15 mouse cellular contexts compared by ENCODE assay signal in the genomic region with DNA sequence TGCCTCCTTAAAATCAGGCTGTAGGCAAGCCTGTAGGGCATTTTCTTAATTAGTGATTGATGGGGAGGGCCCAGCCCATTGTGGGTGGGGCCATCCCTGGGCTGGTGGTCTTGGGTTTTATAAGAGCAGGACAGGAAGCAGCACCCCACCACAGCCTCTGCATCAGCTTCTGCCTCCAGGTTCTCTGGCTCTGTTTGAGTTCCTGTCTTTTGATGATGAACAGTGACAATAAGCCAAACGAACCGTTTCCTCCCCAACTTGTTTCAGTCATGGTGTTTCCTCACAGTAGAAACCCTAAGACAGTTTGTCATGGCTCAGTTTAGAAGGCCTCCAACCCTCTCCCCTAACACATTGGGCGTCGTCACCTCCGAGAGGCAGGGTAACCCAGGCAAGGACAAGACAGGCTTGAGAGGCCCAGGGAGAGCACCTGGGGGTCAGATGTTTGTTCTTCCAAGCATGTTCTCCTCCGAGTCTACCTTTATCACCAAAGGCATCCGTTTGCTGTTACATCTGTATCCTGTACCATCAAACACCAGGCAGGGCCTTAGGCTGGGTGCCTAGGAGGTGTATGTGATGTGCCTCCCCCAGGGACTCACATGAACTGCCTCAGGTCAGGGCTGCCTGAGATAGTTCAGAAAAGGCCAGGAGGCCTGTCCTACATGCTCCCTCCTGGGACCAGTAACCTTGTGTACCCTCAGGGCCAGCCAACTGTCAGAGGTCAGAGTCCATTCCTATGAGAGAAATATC. TPM values are rescaled to one million over a fixed set of nuclear protein-coding genes. Genes with fewer than 3 reads are reported as not detected.
DNase-seq lines count a peak whose midpoint lies in the region; ATAC-seq and TF ChIP-seq lines count a peak whose summit lies in the region.
"Had no signal": no experiment of that assay in that cellular context is flagged by ENCODE, and none has a peak within 500 bp of the region (broad histone marks: within the 10 kb centered on the region; RNA-seq: fewer than 3 reads in every experiment).

No protein-coding gene starts in this region.

- peaks cover 4% of the 10 kb centered on the region; the same call in 1 of the 2 replicates for H3K4me1 ChIP-seq in kidney, adult 2 months (ENCODE audit: control insufficient read depth, insufficient read depth, low read length)

- DNase-seq in kidney, adult 2 months: peak; percentile 70
- DNase-seq in kidney, postnatal 10 days: no peak
- peak; percentile 51 for DNase-seq in CD4-positive, CD25-positive, alpha-beta regulatory T cell, adult 2 months (ENCODE audit: low read depth, low spot score)
- DNase-seq in thymus, adult 18-20 months: peak; percentile 33 to 66
- DNase-seq in natural killer cell, adult 2 months (ENCODE audit: low spot score in 2 of 2): no peak
- no peak for DNase-seq in adrenal gland, adult 8-10 months
- DNase-seq: B cell, adult 2 months; cerebellum, adult 9-11 months; heart, adult 11 months; heart, postnatal 14 days; layer of hippocampus, postnatal 36 days; right cerebral cortex, postnatal 25 days had no signal

- TF ChIP-seq POLR2A in kidney, adult 2 months (IDR thresholded peaks at IDR 0.05; ENCODE audit: low read depth, low read length): no peak

- TF ChIP-seq CTCF in kidney, adult 2 months (conservative IDR thresholded peaks at IDR 0.05; ENCODE audit: insufficient read depth, insufficient read length, low read depth, low read length): no peak

- H3K27ac ChIP-seq in kidney, adult 2 months (ENCODE audit: insufficient read depth, low read depth, low read length): no peak overlapping the region
- H3K27ac ChIP-seq: liver, embryonic 14.5 days had no signal

- peak; percentile 60 for ATAC-seq in inflammation-experienced regulatory T-cells, adult 6 months
- ATAC-seq in monocyte, adult 5-6 weeks (replicated peaks; ENCODE audit: insufficient number of reproducible peaks, low FRiP score, low TSS enrichment, poor library complexity, severe bottlenecking): no peak

- 65% methylated on average over 7 of the region's 7 CpGs for WGBS in kidney, adult 2 months

- no peaks in the 10 kb centered on the region for H3K36me3 ChIP-seq in kidney, adult 2 months (ENCODE audit: control insufficient read depth, insufficient read depth, low read length)

- no peaks in the 10 kb centered on the region for H3K27me3 ChIP-seq in kidney, adult 2 months (replicated peaks; ENCODE audit: control insufficient read depth, insufficient read depth, low read length)

- H3K4me3 ChIP-seq in kidney, adult 2 months (ENCODE audit: insufficient read depth, low read depth, low read length): no peak overlapping the region

RNA-seq across cellular contexts. Expression of a gene that starts 6.1 kb away (rescaled TPM):
- 36.5 TPM in 2 replicates for polyA plus RNA-seq in kidney, adult 2 months (2012; rRNA removed)
- polyA plus RNA-seq in inflammation-experienced regulatory T-cells, adult 6 months (2017; shearing (Covaris generic)): 10 to 100 TPM; 55.6 to 76.5 (median 73.4) TPM
- total RNA-seq in monocyte, adult 5-6 weeks (2017): 14.4 to 20.7 TPM (median 16.1 TPM) in 3 replicates
- total RNA-seq in adrenal gland, adult 8-10 months (2022): 10 to 100 TPM; 22.3 to 33.2 (median 30.7) TPM

RNA-seq across cellular contexts. Expression of a gene that starts 13.5 kb away (rescaled TPM):
- polyA plus RNA-seq in kidney, adult 2 months (2012; rRNA removed): 38.3 and 38.9 TPM in 2 replicates
- 10 to 100 TPM; 11.0 to 27.7 (median 16.5) TPM for polyA plus RNA-seq in inflammation-experienced regulatory T-cells, adult 6 months (2017; shearing (Covaris generic))
- 37.1 to 68.5 TPM (median 61.2 TPM) in 3 replicates for total RNA-seq in monocyte, adult 5-6 weeks (2017)
- 10 to 100 TPM; 33.9 to 38.7 (median 37.6) TPM for total RNA-seq in adrenal gland, adult 8-10 months (2022)

RNA-seq across cellular contexts. Expression of a gene that starts 31.9 kb away (rescaled TPM):
- polyA plus RNA-seq in kidney, adult 2 months (2012; rRNA removed): 2.5 and 3.3 TPM in 2 replicates
- polyA plus RNA-seq in inflammation-experienced regulatory T-cells, adult 6 months (2017; shearing (Covaris generic)): under 1 TPM; 0.24 to 0.66 (median 0.26) TPM
- 0.10 to 0.21 TPM (median 0.19 TPM) in 3 replicates for total RNA-seq in monocyte, adult 5-6 weeks (2017)
- total RNA-seq in adrenal gland, adult 8-10 months (2022): 10 to 100 TPM in 2 of 4 experiments, 1 to 10 TPM in 2; 7.5 to 20.9 (median 14.9) TPM

RNA-seq across cellular contexts. Expression of a gene that starts 43.5 kb away (rescaled TPM):
- 38.2 and 49.4 TPM in 2 replicates for polyA plus RNA-seq in kidney, adult 2 months (2012; rRNA removed)
- 10 to 100 TPM; 56.3 to 65.7 (median 64.4) TPM for polyA plus RNA-seq in inflammation-experienced regulatory T-cells, adult 6 months (2017; shearing (Covaris generic))
- 20.1 to 47.3 TPM (median 29.8 TPM) in 3 replicates for total RNA-seq in monocyte, adult 5-6 weeks (2017)
- total RNA-seq in adrenal gland, adult 8-10 months (2022): 10 to 100 TPM; 64.2 to 74.4 (median 69.4) TPM

RNA-seq across cellular contexts. Expression of a gene that starts 57.3 kb away (rescaled TPM):
- 68.8 and 101 TPM in 2 replicates for polyA plus RNA-seq in kidney, adult 2 months (2012; rRNA removed)
- polyA plus RNA-seq in inflammation-experienced regulatory T-cells, adult 6 months (2017; shearing (Covaris generic)): 10 to 100 TPM in 2 of 3 experiments, 1 to 10 TPM in 1; 8.5 to 14.5 (median 11.7) TPM
- total RNA-seq in monocyte, adult 5-6 weeks (2017): 1.2 to 2.6 TPM (median 2.5 TPM) in 3 replicates
- 10 to 100 TPM; 21.1 to 32.2 (median 27.0) TPM for total RNA-seq in adrenal gland, adult 8-10 months (2022)

Comparison
In these comparisons a context has a peak if more than half of its experiments do, and no peak if none do; other contexts are left out.
1. DNase-seq: peak in kidney, adult 2 months (single experiment), CD4-positive, CD25-positive, alpha-beta regulatory T cell, adult 2 months (single experiment) and thymus, adult 18-20 months (2 of 2); none in kidney, postnatal 10 days (single experiment), natural killer cell, adult 2 months (0 of 2) and adrenal gland, adult 8-10 months (single experiment).